Mouse (Mus musculus): ENCODE data around the gene Prl4a1. TPM values are rescaled to one million over a fixed set of nuclear protein-coding genes. Genes with fewer than 3 reads are reported as not detected.
"Not testable (repeated sequence)": the region's sequence is repeated elsewhere in the genome, so short reads cannot be mapped to it uniquely, and the experiment has no call there.

Gene Prl4a1
- polyA plus RNA-seq (2017; shearing (Covaris generic)) = not detected

- ATAC-seq = no peak
Observed at GRCm38 (mm10) chr13:28015912-28016311, at the start of gene Prl4a1. Prl4a1 (plus strand) TSS chr13:28016212.

- no peak for ATAC-seq
Observed at GRCm38 (mm10) chr13:27972931-27973330, 43.1 kb upstream of the Prl4a1 start.

- ATAC-seq = not testable (repeated sequence)
Observed at GRCm38 (mm10) chr13:27974281-27974680, 41.7 kb upstream of the Prl4a1 start.

GRCm38 (mm10) chr13:27977646-27978045, 38.4 kb upstream of the Prl4a1 start:
- no peak for ATAC-seq

GRCm38 (mm10) chr13:27996557-27996956, 19.5 kb upstream of the Prl4a1 start:
- not testable (repeated sequence) for ATAC-seq

GRCm38 (mm10) chr13:28029330-28029729, 13.3 kb downstream of the Prl4a1 start:
- no peak for ATAC-seq

- ATAC-seq = no peak
Observed at GRCm38 (mm10) chr13:28069315-28069714, 53.3 kb downstream of the Prl4a1 start.

Other genes starting within 250 kb of the Prl4a1 start
- not detected for gene Prl7c1, start 235.4 kb upstream of the Prl4a1 start, polyA plus RNA-seq (2017; shearing (Covaris generic))
- gene Prl2a1, start 214.6 kb upstream of the Prl4a1 start, polyA plus RNA-seq (2017; shearing (Covaris generic)) = not detected
- not detected for gene Prl2c1, start 166.9 kb upstream of the Prl4a1 start, polyA plus RNA-seq (2017; shearing (Covaris generic))
- not detected for gene Prl5a1, start 126.3 kb downstream of the Prl4a1 start, polyA plus RNA-seq (2017; shearing (Covaris generic))
- 10 to 100 TPM; 10.0 to 44.4 (median 23.2) TPM for gene Gm11361, start 241.3 kb downstream of the Prl4a1 start, polyA plus RNA-seq (2017; shearing (Covaris generic))

Measured in inflammation-experienced regulatory T-cells, adult 6 months (primary cell).